Mouse (Mus musculus) layer of hippocampus, postnatal 14 days (tissue): ENCODE results near the gene Rdh1. TPM values are rescaled to one million over a fixed set of nuclear protein-coding genes. Genes with fewer than 3 reads are reported as not detected.
"Not testable (repeated sequence)": the region's sequence is repeated elsewhere in the genome, so short reads cannot be mapped to it uniquely, and the experiment has no call there.

ENCODE experiments used
- DNase-seq, 2 experiments: peaks; one replicate each; pipeline ENCODE4 v3.0.0; 2021 to 2022; ENCODE audit warnings: low spot score in 2 of 2, mixed read lengths in 1 of 2
- total RNA-seq, 2 experiments: library from RNA; stranded (reverse); gene quantifications; 2 replicates each; pipeline ENCODE4 v1.2.3; 2021

The Rdh1 gene
- total RNA-seq, 2 experiments from 2014 or later, result 0.09 to 0.24 TPM

DNA sequence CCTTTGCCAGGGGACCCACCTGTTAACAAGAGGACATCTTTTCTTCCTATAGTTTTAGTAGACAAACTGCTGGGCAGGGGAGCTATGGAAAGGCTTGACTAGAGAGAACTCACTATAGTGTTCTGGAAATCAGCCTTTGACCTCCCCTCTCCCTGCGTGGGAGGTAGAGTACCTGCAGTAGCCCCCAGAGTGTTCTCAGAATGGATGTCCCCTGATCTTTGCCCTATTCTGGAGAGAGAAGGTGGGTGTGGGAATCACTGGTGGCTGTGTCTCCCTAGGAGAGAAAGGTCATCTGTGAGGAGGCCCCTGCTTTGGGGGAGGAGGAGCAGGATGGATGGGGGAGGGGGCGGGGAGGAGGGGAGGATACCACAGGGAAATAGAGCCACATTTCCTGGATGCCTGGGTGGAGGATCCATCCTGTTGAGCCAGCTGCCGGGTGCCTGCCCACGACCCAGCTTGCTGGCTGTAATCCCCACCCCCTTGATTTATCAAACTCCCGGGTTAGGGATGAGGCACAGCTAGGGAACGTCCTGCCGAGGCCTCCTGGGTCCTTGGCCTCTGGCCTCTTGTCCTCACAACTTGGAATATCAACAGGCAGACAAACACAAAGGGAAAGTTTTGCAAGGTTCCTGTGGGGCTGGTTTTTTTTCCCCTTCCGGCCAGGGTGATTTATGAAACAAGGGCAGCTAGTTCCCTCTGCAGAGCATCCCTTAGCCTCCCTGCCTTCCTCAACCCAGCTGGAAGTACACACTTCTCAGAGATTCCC is 10.5 kb upstream of the Rdh1 start:
- no peak for DNase-seq

DNA sequence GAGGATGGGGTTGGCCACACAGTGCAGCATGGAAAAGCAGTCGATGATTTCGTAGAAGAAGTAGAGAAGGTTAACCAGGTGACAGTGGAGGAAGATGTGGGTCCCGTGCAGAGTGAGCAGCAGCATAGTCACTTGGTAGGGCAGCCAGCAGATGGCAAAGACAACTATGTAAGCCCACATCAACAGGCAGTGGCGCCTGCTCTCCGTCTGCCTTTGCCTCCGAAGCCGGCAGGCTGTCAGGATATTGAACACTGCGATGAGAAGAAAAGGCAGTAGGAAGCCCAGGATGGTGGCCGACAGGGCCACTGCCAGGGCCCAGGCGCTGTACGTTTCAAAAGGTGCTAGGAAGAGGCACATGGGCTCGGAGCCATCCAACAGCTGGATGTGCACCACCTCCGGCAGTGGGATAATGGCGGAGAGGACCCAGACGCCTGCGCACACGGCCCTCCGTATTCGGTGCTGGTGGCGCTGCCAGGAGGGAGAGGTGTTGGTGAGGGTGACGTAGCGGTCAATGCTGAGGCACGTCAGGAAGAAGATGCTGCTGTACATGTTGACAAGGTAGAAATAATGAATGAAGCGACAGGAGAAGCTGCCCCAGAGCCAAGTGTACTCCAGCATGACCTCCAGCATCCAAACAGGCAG is 9.3 kb upstream of the Rdh1 start:
- no peak for DNase-seq

DNA sequence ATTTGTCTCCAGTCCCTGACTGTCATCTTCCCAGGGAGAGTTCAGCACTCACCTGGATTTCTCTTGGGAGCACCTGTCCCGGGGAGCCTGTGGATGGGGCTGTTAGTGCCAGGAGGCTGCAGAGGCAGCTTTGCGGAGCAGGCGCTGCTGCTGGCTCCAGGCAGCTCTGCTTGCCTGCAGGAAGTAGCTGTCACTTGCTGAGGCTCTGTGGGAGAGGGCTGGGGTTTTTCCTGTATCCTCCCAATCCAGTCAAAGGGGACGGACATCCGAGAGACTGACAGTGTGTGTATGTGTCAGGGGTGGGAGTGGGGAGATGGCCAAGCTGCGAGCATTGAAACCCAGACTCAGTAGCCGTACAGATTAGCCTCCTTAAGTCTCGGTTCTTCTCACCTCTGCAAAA is 8.0 kb upstream of the Rdh1 start, which contains the start of gene Gpr182:
Gene Gpr182 (minus strand): TSS at position 185 of the 400 bp plus-strand sequence.
- no peak for DNase-seq

DNA sequence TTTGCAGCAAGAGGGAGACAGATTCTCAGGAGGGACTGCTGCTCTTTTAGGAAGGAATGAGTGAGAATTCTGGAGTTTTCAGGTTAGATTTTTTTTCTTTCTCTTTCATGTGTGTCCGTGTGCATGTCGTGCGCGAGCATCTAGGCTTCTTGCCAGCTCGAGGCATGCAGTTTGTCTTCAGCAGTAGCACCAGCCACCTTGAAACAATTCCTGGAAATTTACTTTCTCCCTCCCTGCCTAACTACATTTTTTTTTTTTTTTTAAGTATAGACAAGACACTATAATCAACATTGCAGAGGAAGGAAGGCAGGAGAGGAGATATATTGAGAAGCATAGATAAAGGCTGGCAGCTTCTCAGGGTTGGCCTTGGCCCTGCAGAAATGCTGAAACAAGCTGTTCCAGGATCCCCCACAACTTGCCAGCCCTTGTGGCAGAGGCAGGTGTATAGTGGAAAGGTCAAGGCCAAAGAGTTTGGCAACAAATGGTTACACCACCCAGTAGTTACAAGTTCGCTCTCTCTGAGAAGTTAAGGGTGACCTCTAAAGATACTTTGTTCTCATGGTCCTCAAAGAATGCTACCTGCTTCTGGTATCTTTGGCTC is 4.9 kb upstream of the Rdh1 start:
- DNase-seq, result no peak

DNA sequence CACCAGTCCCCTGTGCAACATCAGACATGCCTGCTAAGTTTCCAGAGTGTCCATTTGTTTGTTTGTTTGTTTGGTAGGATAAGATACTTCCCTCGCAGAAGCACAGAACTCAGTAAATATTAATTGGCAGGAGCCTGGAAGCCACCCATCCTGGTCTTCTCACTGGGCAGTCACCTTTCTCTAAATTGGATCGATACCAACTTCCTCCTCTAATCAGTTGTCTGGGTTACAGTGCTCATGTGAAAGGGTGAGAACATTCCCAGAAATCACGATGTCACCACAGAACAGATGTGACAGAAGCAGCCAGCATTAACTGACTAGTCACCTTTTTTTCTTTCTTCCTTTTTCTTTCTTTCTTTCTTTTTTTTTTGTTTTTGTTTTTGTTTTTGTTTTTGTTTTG is 4.3 kb upstream of the Rdh1 start:
- no peak for DNase-seq

DNA sequence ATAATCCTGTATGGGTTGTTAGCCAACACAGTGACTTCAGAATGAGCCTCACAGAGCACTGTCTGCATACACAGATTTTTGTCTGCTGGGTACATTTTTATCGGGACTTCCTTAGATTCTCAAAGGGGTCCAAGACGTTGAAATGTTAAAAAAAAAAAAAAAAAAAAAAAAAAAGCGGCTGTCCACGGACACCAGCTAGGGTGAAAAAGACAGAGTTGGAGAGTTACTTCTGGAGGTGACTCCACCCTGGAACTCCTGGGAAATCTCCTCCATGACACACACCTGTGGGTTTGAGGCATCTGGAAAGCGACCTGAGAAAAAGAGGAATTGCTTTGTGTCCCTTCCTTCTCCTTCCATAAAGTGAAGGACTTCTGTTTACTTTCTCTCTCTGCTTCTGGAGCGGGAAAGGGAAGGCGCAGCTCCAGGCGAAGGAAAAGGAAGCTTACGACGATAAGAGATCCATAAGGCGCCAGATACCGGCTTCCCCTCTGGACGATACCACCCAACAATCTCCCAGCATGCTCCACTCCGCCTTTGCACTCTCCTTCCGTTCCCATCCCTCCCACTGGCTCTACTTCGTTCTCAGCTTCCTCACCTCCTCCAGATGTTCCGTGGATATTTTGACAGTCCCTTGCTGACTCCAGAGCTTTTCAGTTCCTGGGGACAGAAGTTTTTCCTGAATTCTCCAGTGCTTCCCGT is 3.6 kb upstream of the Rdh1 start:
- no peak for DNase-seq

DNA sequence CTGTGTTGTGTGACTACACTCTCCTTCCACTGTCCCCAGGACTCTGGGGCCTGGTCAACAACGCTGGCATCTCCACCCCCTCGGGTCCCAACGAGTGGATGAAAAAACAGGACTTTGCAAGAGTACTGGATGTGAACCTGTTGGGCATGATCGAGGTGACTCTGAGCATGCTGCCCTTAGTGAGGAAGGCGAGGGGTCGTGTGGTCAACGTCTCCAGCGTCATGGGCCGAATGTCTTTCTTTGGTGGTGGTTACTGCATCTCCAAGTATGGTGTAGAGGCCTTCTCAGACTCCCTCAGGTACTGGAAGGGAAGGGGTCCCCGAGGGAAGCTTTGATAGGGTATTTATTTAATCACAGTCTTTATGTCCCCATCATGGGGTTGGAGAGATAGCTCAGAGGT is 3.4 kb downstream of the Rdh1 start:
- DNase-seq, result not testable (repeated sequence)

DNA sequence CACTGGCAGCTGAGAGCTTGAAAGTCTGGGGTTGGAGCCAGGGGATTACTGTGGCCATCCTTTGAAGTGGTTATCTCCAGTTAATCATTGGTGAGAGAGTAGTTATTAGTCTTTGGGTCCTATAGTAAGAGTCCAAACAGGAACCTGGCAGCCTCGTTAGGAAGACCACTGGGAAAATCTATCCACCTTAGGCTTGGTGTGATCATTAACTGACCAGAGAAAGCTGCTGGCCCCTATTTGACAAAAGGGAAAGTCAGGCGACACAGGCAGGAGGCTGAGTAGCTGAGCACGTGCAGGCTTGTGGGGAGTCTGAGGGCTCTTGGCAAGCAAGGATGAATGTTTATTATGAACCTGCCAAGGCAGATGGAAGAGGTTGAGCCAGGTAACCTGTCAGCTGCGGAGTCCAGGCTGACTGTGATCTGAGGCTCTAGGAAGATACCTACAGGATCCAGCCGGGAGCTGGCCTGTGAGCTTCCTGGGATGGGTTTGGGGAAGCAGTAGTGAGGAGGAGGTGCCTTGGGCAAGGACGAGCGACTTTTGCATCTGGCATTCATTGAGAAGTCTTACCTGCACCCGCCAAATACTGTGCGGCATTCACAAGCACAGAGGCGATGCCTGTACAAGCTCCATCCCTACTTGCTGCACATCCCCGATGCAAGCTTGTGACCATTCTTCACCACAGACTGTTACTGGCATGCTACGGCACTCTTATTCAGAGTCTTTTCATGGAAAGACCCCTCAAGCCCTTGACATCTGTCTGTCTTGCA is 4.6 kb downstream of the Rdh1 start:
- DNase-seq, result no peak

DNA sequence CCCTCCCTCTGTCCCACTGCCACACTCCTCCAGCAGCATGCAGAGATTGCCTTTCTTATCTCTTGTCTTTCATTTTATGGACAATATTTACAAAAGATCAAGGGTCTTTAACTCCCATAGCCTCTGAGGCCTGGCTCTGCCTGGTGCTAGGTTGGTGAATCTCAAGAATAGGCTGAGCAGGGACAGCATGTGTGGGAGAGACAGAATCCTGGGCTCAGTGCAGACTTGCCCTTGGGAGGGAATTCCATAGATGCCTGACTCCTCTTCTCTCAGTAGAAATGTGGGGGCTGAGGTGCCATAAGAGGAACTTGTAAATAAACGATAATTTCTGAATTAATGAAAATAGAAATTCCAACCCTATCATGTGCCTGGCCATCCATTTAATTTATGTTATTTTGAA is 7.0 kb downstream of the Rdh1 start:
- DNase-seq, result no peak

DNA sequence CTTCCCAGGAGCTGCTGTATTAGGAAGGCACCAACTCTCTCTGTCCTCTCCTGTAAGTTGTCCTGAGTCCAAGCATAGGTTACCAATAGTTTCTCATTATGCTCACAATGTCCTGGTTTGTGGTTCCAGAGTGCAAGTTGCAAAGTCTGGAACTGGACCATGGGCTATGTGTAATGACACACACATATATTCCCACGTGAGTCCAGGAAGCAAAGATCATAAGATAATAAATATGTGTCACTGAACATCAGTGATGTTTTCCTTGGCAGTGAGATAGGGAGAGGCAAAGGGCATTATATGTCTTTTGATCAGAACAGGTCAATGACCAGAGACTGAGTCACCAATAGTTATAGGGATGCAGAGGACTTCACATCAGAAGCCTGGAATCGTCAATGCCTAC is 16.5 kb downstream of the Rdh1 start, which contains the start of gene Rdh9:
Gene Rdh9 (plus strand): TSS at position 376 of the 400 bp plus-strand sequence.
- DNase-seq, result no peak

DNA sequence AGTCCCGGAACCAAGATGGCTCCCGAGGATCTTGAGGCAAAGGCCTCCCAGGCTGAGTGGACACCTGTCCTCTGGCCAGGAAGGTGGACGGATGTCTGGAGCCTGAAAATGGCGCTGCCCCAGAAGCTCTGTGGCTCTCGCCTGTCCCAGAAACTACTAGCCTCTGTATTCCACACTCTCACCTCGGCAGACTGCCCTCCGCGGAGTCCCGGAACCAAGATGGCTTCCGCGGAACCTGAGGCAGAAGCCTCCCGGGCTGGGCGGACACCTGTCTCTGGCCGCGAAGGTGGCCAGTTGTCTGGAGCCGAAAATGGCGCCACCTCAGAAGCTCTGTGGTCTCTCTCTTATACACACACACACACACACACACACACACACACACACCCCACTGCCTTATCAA is 22.8 kb downstream of the Rdh1 start:
- not testable (repeated sequence) for DNase-seq

DNA sequence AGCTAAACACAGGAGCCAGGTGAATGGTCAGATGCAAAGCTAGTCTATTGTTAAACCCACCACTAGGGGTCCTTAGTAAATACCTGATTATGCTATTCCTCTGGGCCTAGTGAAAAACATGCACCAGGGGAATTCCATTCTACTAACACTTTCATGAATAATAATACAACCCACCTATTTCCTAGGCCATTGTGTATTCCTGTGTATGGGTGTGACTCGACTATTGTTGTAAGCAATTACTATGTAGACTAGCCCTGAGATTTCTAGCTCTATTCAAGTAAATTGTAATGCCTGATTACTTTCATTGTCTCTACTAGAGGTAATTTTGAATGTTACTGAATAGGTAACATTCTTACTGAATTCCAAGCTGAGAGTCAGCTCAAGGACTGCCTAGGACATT is 25.9 kb downstream of the Rdh1 start:
- DNase-seq, result not testable (repeated sequence)

DNA sequence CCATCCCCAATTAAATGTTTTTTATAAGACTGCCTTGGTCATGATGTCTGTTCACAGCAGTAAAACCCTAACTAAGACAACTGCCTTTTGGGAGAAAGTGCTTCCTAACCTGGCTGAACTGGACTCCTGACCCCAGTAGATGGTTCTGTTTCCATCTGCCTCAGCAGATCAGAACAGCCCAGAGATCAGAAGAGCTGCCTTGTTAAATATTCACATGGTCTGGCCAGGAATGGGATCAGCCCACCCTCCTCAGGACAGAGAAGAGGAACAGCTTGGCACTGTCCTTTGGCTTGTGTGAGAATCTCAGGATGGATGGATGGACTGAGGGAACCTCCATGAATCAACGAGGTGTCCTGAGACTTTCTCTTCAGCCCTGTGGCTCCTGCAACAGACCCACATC is 39.8 kb downstream of the Rdh1 start:
- no peak for DNase-seq

DNA sequence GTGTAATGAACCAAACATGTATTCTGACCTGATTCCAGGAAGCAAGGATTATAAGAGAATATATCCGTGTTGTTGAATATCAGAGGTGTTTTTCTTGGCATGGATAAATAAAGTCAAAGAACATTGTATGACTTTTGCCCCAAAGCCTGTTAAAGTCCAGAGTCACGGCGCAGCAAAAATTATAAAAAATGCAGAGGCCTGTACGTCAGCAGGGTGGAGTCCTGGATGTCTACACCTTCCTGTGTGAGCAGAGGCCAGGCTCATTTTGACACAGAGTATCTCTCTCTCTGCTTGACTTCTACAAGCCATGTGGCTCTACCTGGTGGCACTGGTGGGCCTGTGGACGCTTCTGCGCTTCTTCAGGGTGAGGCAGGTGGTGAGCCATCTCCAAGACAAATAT is 41.4 kb downstream of the Rdh1 start, which contains the start of gene Rdh16:
Gene Rdh16 (plus strand): TSS at position 262 of the 400 bp plus-strand sequence.
- DNase-seq, result no peak

DNA sequence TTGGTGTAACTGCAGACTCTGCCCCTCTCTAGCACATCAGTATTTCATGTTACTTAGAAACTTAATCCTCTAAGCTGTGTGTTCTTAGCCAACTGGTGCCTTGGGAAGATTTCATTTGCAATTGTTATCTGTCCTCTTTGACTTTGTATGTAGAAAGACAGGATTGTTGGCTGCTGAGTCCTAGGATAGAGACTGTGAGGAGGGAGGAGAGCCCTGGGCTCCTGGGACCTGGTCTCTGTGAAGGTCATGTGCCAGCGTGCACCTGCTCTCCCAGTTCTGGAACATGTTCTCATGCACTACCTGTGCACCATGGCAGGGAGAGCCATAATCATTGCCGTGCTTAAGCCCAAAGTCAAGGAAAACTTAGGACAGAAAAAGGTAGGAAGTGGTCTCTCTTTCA is 42.1 kb downstream of the Rdh1 start:
- no peak for DNase-seq

DNA sequence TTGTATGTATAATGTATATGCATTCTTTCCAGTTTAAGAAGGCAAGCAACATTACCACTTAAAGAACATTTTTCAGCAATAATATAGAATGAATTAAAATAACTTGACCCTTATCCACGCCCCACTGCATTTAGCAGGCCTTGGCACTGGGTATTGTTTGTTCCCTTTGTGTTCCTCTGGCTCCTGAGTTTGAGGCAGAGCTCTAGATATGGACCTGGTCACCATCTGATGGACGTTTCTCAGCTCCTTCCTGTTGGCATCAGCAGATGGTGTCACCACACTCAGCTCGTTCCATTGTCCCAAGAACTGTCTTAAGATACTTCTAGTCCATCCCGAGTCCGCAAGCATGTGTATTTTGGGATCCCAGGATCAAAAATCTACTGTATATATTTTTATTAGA is 42.7 kb downstream of the Rdh1 start:
- no peak for DNase-seq

DNA sequence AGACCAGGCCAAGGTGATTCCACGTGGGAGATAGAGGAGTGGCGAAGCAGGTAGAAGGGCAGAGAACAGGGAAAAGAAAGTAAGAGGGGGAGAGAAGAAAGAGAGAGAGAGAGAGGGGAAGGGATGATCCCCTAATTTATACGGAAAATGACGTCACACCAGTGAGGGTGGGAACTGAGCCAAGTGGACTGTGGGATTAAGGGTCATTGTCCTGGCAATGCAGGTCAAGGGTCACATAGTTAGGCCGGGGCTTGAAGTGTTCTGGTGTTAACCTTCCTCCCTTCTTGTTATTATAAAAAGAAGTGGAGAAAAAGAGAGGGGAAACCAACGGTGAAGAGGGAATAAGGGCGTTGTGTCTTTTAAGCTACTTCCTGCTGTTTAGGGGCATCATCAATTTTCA is 44.9 kb downstream of the Rdh1 start:
- DNase-seq, result no peak

DNA sequence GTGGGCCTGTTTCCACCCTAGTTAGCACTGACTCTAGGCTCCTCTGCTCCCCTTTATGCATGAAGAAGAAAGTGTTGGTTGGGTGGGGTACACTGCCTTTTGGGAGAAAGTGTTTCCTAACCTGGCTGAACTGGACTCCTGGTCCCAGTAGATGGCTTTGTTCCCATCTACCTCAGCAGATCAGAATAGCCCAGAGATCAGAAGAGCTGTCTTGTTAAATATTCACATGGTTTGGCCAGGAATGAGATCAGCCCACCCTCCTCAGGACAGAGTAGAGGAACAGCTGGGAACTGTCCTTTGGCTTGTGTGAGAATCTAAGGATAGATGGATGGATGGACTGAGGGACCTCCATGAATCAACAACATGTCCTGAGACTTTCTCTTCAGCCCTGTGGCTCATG is 56.4 kb downstream of the Rdh1 start:
- DNase-seq, result no peak

DNA sequence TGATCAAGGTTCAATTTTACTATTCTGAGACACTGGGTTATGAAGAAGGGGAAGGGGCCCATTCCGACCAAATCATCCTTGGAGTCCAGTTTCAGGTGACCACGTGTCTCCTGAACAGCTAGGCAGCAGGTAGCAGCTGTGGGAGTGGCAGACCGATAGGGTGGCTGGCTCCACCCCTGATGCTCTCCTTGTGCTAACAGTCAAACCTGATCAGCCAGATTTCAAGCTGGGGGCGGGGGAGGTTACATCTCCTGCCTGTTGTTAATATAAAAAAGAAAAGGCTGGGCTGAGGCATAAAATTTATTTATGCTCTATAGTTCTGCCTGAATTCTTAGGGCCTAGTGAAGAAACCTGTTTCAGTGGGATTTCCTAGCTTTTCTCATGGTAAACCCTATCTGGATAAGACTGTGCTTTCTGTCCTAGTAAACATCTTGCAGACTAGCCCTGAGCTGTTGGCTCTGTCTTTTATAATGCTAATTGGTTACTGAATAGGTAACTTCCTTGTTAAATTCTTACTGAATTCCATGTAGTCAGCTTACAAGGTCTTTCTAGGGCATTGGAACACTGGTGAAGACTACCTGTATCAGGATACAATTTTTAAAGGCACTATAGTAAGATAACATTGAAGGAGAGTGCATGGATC is 57.9 kb downstream of the Rdh1 start:
- not testable (repeated sequence) for DNase-seq
